Mouse (Mus musculus) macrophage (primary cell): ENCODE data around the gene Utp3. TPM values are rescaled to one million over a fixed set of nuclear protein-coding genes. Genes with fewer than 3 reads are reported as not detected.

Experiments used
- H3K27ac ChIP-seq: fragments of 350-480 bp; formaldehyde crosslinking; 2 replicates; pipeline ENCODE4 v1.9.0; 2021
- H3K36me3 ChIP-seq: fragments of 350-480 bp; formaldehyde crosslinking; 2 replicates; pipeline ENCODE4 v1.9.0; 2021; ENCODE audit errors: inconsistent target
- H3K4me3 ChIP-seq: fragments of 350-480 bp; formaldehyde crosslinking; 2 replicates; pipeline ENCODE4 v1.9.0; 2021; ENCODE audit errors: inconsistent target
- H3K79me2 ChIP-seq: fragments of 350-480 bp; formaldehyde crosslinking; 2 replicates; pipeline ENCODE4 v1.9.0; 2021; ENCODE audit errors: inconsistent target
- WGBS: methylation state at CpG from one replicate; pipeline ENCODE4 v1.1.7; 2026; ENCODE audit warnings: inconsistent platforms; ENCODE audit not compliant: missing documents; 5-methylcytosine and 5-hydroxymethylcytosine counted together
- polyA plus RNA-seq: library from polyadenylated mRNA; stranded (reverse); fragments of 250-400 nt; gene quantifications from 3 replicates; pipeline ENCODE4 v1.2.4, GENCODE M21; 2018; ENCODE audit warnings: inconsistent platforms

Gene Utp3
- polyA plus RNA-seq, 1 experiment from 2014 or later, result 155 TPM

GRCm38 (mm10) chr5:88586407-88587174 lies 32.3 kb downstream of the Utp3 start:
- whole genome bisulfite sequencing, result 94% methylated on average over 7 of the region's 7 CpGs
- H3K27ac ChIP-seq, result no peak overlapping the region
- peaks cover 100% of the 10 kb centered on the region for H3K79me2 ChIP-seq
- H3K36me3 ChIP-seq, result peaks cover 3% of the 10 kb centered on the region; the same call in 1 of the 2 replicates
- H3K4me3 ChIP-seq, result no peak overlapping the region

DNA sequence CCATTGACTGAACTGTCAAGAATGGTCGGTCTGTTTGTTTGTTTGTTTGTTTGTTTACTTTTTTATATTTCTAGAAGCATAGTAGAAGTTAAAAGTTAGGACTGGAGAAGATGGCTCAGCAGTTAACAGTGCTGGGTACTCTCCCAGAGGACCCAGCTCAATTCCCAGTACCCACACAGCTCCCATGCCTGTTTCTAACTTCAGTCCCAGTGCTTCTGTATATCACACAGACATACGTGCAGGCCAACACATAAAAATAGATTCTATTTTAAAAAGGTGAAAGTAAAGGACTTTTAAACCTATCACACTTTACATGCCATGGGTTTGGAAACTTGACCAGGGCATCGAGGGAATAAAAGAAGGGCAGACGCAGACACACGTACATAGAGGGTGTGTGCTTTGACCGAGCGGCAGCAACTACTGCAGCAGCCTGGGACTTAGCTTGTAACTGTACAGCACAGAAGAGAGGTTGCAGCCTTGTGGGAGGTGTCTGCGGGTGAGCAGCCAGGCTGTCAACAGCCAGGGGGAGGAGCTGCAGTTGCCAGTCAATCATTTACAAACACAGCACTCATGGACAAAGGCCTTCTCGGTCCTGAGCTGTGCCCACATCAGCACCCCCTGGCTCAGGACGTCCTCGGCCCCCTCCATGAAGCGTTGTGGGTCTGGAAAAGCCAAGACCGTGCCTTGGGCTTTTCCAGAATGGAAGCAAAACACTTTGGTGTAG lies 33.1 kb downstream of the Utp3 start:
- Histone ChIP-seq H3K36me3 (peaks cover 3% of the 10 kb centered on the region; the same call in 1 of the 2 replicates), H3K79me2 (peaks cover 100% of the 10 kb centered on the region), H3K4me3 (no peak overlapping the region), H3K27ac (no peak overlapping the region)
- 87% methylated on average over 13 of the region's 13 CpGs for WGBS

DNA sequence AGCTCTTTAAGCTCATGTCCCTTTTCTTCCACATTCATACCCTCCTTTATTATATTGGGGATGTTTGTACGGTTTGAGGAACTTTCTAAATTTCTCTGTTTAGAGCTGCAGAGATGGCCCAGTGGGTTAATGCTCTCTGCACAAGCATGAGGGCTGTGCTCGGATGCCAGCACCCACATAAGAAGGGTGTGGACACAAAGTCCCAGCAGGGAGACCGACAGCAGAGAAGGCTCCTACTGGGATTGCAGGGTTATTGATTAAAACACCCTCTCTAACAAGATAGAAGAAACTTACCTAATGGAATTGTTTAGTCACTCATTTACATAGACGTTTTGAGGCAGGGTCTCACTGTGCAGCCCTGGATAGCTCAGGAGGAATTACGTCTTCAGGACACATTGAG lies 34.2 kb downstream of the Utp3 start:
- WGBS, result 88% methylated on average over 4 of the region's 5 CpGs
- Histone ChIP-seq H3K79me2 (peaks cover 100% of the 10 kb centered on the region), H3K27ac (no peak overlapping the region), H3K4me3 (no peak overlapping the region), H3K36me3 (peaks cover 7% of the 10 kb centered on the region; the same call in 1 of the 2 replicates)

- no peak overlapping the region for H3K4me3 ChIP-seq
- 97% methylated on average over 11 of the region's 13 CpGs for whole genome bisulfite sequencing
These were observed 39.3 kb downstream of the Utp3 start for GRCm38 (mm10) chr5:88593421-88594172.

DNA sequence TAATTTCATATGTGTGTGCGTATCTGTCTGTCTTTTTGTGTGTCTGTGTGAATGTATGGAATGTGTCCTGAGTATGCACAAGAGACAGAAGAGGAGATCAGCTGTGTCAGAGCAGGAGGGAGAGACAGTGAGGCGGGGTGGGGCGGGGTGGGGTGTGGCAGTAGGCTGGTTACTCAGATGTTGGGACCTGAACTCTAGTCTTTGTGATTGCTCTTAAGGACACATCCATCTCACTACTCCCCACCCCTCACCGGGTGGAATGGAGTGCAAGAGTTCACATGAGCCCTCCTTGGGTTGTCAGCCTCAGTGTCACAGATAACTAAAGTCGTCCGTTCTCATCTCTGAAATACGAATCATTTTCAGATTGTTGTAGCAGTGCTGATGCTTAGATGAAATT lies 39.9 kb downstream of the Utp3 start:
- Histone ChIP-seq H3K27ac (no peak overlapping the region), H3K4me3 (no peak overlapping the region), H3K36me3 (peaks cover 3% of the 10 kb centered on the region; the same call in 1 of the 2 replicates), H3K79me2 (peaks cover 93% of the 10 kb centered on the region)
- 82% methylated on average over 7 of the region's 7 CpGs for WGBS

More at GRCm38 (mm10) chr5:88593421-88594172, 39.3 kb downstream of the Utp3 start:
- Histone ChIP-seq H3K27ac (no peak overlapping the region), H3K79me2 (peaks cover 93% of the 10 kb centered on the region), H3K36me3 (peaks cover 3% of the 10 kb centered on the region; the same call in 1 of the 2 replicates)

GRCm38 (mm10) chr5:88595537-88596455 lies 41.5 kb downstream of the Utp3 start:
- 69% methylated on average over 4 of the region's 5 CpGs for WGBS
- peaks cover 93% of the 10 kb centered on the region for H3K79me2 ChIP-seq
- no peak overlapping the region for H3K4me3 ChIP-seq
- H3K36me3 ChIP-seq, result peaks cover 3% of the 10 kb centered on the region; the same call in 1 of the 2 replicates
- H3K27ac ChIP-seq, result peak overlapping the region; percentile 88

GRCm38 (mm10) chr5:88598961-88599360 lies 44.7 kb downstream of the Utp3 start:
- no peak overlapping the region for H3K27ac ChIP-seq
- H3K36me3 ChIP-seq, result no peaks in the 10 kb centered on the region
- H3K79me2 ChIP-seq, result peaks cover 93% of the 10 kb centered on the region
- no peak overlapping the region for H3K4me3 ChIP-seq
- WGBS, result 98% methylated on average over 6 of the region's 6 CpGs

DNA sequence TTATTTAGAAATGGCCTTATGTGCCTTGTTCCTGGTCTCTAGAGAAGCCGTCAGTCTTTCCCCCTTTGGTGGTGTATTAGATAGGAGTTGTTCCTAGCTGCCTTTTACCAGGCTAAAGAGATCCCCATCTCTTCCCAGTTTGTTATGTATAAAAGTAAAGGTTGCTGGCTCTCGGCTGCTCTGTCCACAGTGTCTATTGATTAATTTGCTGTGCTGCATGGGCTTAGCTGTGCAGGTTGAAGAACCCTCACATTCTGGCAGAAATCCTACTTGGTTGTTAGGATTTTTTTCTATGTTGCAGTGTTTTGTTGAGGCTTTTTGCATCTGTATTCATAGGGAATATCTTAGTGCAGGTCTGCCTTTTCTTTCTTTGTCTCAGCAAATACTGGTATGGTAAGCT lies 47.8 kb downstream of the Utp3 start:
- H3K36me3 ChIP-seq, result no peaks in the 10 kb centered on the region; the same call in 1 of the 2 replicates
- no peak overlapping the region for H3K27ac ChIP-seq
- no peak overlapping the region for H3K4me3 ChIP-seq
- H3K79me2 ChIP-seq, result peaks cover 85% of the 10 kb centered on the region
- 95% methylated on average over 2 of the region's 2 CpGs for WGBS

DNA sequence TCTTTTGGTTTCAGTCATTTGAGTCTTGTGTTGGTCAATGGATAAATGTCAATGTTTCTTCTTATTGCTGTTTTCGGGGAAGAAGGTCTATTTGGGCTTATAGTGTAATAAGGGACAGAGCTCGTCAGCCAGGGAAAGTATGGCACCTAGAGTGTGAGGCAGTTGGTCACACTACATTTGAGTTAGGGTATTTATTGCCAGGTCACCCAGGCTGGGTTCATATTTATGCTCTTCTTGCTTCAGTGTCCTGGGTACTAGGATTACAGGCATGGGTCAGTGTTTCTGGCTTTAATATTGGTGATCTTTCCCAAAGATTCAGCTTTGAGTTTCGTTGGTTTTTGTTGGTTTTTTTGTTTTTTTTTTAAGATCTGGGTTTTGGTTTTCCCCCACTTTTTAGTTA lies 48.5 kb downstream of the Utp3 start:
- H3K4me3 ChIP-seq, result no peak overlapping the region
- H3K27ac ChIP-seq, result no peak overlapping the region
- peaks cover 78% of the 10 kb centered on the region for H3K79me2 ChIP-seq
- WGBS, result 100% methylated on average over 3 of the region's 3 CpGs
- no peaks in the 10 kb centered on the region; the same call in 1 of the 2 replicates for H3K36me3 ChIP-seq

- Histone ChIP-seq H3K36me3 (no peaks in the 10 kb centered on the region; the same call in 1 of the 2 replicates), H3K79me2 (peaks cover 65% of the 10 kb centered on the region), H3K27ac (no peak overlapping the region), H3K4me3 (no peak overlapping the region)
- WGBS, result 95% methylated on average over 2 of the region's 3 CpGs
These were observed 49.8 kb downstream of the Utp3 start for GRCm38 (mm10) chr5:88604046-88604445.

DNA sequence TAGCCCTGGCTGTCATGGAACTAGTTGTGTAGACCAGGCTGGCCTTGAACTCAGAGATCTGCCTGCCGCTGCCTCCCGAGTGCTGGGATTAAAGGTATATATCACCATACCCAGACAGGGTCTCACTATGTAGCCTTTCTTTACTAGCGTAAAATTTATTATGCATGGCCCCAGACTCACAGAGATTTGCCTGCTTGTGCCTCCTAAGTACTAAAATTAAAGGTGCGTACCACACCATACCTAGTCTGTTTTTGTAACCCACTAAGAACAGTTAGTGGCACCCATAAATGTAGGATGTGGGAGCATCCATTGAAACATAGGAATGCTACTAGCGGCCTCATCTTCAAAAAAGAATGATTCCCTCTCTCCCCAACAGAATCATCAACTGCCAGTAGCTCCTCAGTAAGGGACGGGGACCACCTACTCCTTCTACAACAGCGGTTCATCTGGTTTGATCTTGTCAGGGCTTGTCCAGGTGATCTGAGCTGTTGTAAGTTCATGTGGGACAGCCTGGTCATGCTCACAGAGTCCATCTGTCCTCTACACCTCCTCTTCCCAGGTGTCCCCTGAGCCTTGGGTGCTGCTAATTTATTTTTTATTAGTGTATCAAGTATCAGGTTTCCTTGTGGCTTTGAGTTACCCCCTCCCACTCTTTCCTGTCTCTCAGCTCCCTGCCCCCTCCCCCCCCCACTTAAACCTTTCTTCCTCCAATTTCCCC lies 50.5 kb downstream of the Utp3 start:
- peaks cover 57% of the 10 kb centered on the region for H3K79me2 ChIP-seq
- no peaks in the 10 kb centered on the region; the same call in 1 of the 2 replicates for H3K36me3 ChIP-seq
- H3K27ac ChIP-seq, result no peak overlapping the region
- H3K4me3 ChIP-seq, result no peak overlapping the region
- 98% methylated on average over 5 of the region's 7 CpGs for whole genome bisulfite sequencing
